Mouse (Mus musculus) intestine, embryonic 16.5 days (tissue): Measurements from ENCODE around the gene Dnmbp. TPM values are rescaled to one million over a fixed set of nuclear protein-coding genes. Genes with fewer than 3 reads are reported as not detected.

ENCODE experiments used
- ATAC-seq: fragments of 200-750 bp; cut with Nextera tagmentation; 2 replicates; pipeline ENCODE4 v1.8.0; 2017; ENCODE audit warnings: moderate TSS enrichment, moderate library complexity
- H3K27ac ChIP-seq: fragments of 300-500 bp; sonication (generic); 2 replicates; pipeline ENCODE4 v1.5.1; 2014; ENCODE audit warnings: mild to moderate bottlenecking, low read length
- H3K27me3 ChIP-seq: fragments of 300-500 bp; sonication (generic); replicated peaks from 2 replicates; pipeline ENCODE4 v1.6.1; 2014; ENCODE audit warnings: low read length, control low read depth, mixed read lengths; ENCODE audit not compliant: control insufficient read depth, insufficient read depth
- H3K36me3 ChIP-seq: fragments of 300-500 bp; sonication (generic); 2 replicates; pipeline ENCODE4 v1.6.1; 2014; ENCODE audit warnings: low read length, control low read depth; ENCODE audit not compliant: control insufficient read depth, insufficient read depth
- H3K4me1 ChIP-seq: fragments of 300-500 bp; sonication (generic); 2 replicates; pipeline ENCODE4 v1.6.1; 2014; ENCODE audit warnings: low read length, control low read depth, mixed read lengths; ENCODE audit not compliant: control insufficient read depth, insufficient read depth
- H3K4me2 ChIP-seq: fragments of 300-500 bp; sonication (generic); 2 replicates; pipeline ENCODE4 v1.6.1; 2014; ENCODE audit warnings: low read depth, low read length, control low read depth
- H3K4me3 ChIP-seq: fragments of 300-500 bp; sonication (generic); 2 replicates; pipeline ENCODE4 v1.5.1; 2014; ENCODE audit warnings: mild to moderate bottlenecking, low read length
- H3K9ac ChIP-seq: fragments of 300-500 bp; sonication (generic); 2 replicates; pipeline ENCODE4 v1.6.1; 2014; ENCODE audit warnings: low read depth, low read length
- H3K9me3 ChIP-seq: fragments of 300-500 bp; sonication (generic); 2 replicates; pipeline ENCODE4 v1.6.1; 2016; ENCODE audit warnings: low read length, control low read depth; ENCODE audit not compliant: control insufficient read depth
- WGBS: fragments of 180-500 bp; shearing (Covaris S2); extraction: QIAGEN DNeasy Blood & Tissue Kit; methylation state at CpG from one replicate; pipeline ENCODE4 v1.1.7; 2014; 5-methylcytosine and 5-hydroxymethylcytosine counted together
- polyA plus RNA-seq: library from polyadenylated mRNA; unstranded; fragments of >200 nt; fragmentation: Nextera tagmentation; extraction: Ambion mirVana; gene quantifications from 2 replicates; pipeline ENCODE4 v1.2.1, GENCODE M21; 2015

Gene Dnmbp
- polyA plus RNA-seq, 1 experiment from 2014 or later: 34.3 TPM

DNA sequence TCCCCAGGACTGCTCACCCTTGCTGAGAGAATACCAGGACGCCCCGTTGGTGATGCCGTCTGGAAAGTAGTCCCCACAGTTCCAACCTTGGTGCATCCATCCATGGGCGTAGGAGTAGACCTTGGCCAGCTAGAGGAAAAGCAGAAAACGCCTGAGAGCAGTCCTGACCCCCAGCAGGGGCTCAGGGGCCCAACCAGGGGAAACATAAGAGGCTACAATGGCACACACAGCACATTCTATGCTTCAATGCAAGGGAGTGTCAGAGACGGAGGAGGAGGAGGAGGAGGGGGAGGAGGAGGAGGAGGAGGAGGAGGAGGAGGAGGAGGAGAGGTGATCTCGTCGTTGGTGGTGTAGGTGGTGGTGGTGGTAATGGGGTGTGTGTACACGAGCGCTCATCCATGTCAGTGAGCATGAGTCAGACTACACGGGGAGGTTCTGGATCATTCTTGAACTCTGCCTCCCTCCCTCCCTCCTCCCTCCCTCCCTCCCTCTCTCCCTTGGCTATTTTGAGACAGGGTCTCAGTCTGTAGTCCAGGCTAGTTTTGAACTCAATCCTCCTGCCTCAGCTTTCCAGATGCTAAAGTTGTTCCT is 28.5 kb upstream of the Dnmbp start:
- no peak overlapping the region for H3K4me3 ChIP-seq
- no peak for ATAC-seq
- no peaks in the 10 kb centered on the region for H3K36me3 ChIP-seq
- no peak overlapping the region for H3K27ac ChIP-seq
- H3K4me1 ChIP-seq: no peaks in the 10 kb centered on the region
- 63% methylated on average over 10 of the region's 11 CpGs for WGBS
- H3K9me3 ChIP-seq: no peaks in the 10 kb centered on the region
- H3K4me2 ChIP-seq: no peak overlapping the region
- no peak overlapping the region for H3K9ac ChIP-seq
- H3K27me3 ChIP-seq: no peaks in the 10 kb centered on the region

GRCm38 (mm10) chr19:43966481-43966880 is 26.5 kb upstream of the Dnmbp start:
- H3K4me1 ChIP-seq: no peaks in the 10 kb centered on the region
- H3K27me3 ChIP-seq: no peaks in the 10 kb centered on the region
- no peak overlapping the region for H3K27ac ChIP-seq
- no peaks in the 10 kb centered on the region for H3K9me3 ChIP-seq
- ATAC-seq: no peak
- no peak overlapping the region for H3K4me2 ChIP-seq
- H3K9ac ChIP-seq: no peak overlapping the region
- no peaks in the 10 kb centered on the region for H3K36me3 ChIP-seq
- H3K4me3 ChIP-seq: no peak overlapping the region
- WGBS: 73% methylated on average over 2 of the region's 2 CpGs

DNA sequence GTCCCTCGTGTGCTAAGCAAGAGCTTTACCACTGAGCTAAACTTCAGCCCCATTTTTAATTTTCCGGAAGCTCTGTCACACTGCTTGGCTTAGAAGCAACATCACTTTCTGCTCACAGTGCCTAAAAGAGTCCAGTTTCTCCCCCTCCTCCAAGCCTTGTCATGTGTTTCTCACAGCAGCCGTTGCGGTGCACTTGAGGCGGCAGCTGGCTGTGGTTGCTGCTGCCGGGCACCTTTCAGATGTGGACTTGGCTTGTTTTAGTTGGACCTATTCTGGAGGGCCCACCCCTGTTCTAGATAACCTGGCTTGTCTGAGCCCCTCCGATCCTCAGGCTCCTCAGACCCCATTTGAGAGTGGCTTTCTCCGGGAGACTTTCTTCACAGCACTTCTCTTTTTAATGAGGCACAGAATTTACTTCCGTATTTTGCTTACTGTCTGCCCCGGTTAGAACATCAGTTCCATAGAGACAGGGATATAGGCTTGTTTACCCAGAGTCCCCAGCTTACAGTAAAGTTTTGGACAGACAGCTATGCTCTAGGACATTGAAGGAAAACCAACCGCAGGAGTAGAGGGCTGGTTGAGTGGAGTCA is 25.6 kb upstream of the Dnmbp start:
- no peak overlapping the region for H3K4me2 ChIP-seq
- H3K4me3 ChIP-seq: no peak overlapping the region
- ATAC-seq: peak; percentile 33; the same call in 1 of the 2 replicates
- H3K4me1 ChIP-seq: no peaks in the 10 kb centered on the region
- WGBS: 75% methylated on average over 11 of the region's 11 CpGs
- H3K9ac ChIP-seq: no peak overlapping the region
- no peaks in the 10 kb centered on the region for H3K36me3 ChIP-seq
- H3K9me3 ChIP-seq: no peaks in the 10 kb centered on the region
- no peaks in the 10 kb centered on the region for H3K27me3 ChIP-seq
- no peak overlapping the region for H3K27ac ChIP-seq

GRCm38 (mm10) chr19:43962795-43963194 is 22.8 kb upstream of the Dnmbp start:
- Histone ChIP-seq H3K9me3 (no peaks in the 10 kb centered on the region), H3K27ac (no peak overlapping the region), H3K36me3 (no peaks in the 10 kb centered on the region), H3K9ac (no peak overlapping the region), H3K4me1 (peaks cover 6% of the 10 kb centered on the region; the same call in 1 of the 2 replicates), H3K4me2 (no peak overlapping the region), H3K27me3 (no peaks in the 10 kb centered on the region), H3K4me3 (no peak overlapping the region)
- ATAC-seq: no peak
- WGBS: 76% methylated on average over 9 of the region's 9 CpGs

DNA sequence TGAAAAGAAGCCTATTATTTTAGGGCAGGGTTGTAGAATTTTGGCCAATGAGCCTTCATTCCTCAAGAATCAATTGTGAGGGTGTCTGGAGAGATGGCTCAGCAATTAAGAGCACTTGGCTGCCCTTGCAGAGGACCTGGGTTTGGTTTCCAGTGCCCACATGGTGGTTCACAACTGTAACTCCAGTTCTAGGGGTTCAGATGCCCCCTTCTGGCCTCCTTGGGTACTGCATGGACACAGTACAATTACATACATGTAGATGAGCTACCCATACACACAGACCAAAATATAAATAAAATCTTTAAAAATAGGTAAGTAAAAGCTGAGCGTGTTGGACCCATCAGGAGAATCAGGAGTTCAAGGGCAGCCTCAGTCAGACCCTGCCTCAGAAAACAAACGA is 21.2 kb upstream of the Dnmbp start:
- no peaks in the 10 kb centered on the region for H3K9me3 ChIP-seq
- no peak overlapping the region for H3K4me2 ChIP-seq
- H3K27me3 ChIP-seq: no peaks in the 10 kb centered on the region
- H3K27ac ChIP-seq: no peak overlapping the region
- H3K36me3 ChIP-seq: no peaks in the 10 kb centered on the region
- no peak overlapping the region for H3K9ac ChIP-seq
- 89% methylated on average over 2 of the region's 2 CpGs for WGBS
- peaks cover 8% of the 10 kb centered on the region; the same call in 1 of the 2 replicates for H3K4me1 ChIP-seq
- ATAC-seq: no peak
- no peak overlapping the region for H3K4me3 ChIP-seq

DNA sequence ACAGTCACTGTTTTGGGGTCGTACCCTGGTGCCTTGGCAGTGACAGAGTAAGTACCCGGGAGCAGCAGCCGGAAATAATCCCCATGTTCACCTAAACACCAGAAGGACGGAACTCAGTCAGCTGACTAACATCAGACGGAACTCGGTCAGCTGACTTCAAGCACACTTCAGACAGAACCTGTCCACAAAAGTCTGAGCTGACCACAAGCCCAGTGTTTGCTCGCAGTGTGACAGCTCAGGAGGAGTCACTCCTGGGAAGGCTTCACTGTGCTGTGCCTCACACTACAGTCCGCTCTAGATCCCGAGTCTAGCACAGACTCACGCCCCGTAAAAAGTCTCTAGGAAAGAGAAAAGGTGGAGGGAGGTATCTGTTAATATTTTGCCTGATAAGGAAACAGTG is 20.0 kb upstream of the Dnmbp start:
- H3K9me3 ChIP-seq: no peaks in the 10 kb centered on the region
- H3K4me2 ChIP-seq: no peak overlapping the region
- peaks cover 11% of the 10 kb centered on the region for H3K4me1 ChIP-seq
- H3K4me3 ChIP-seq: no peak overlapping the region
- H3K9ac ChIP-seq: no peak overlapping the region
- H3K27ac ChIP-seq: no peak overlapping the region
- ATAC-seq: no peak
- no peaks in the 10 kb centered on the region for H3K27me3 ChIP-seq
- 87% methylated on average over 11 of the region's 11 CpGs for WGBS
- H3K36me3 ChIP-seq: no peaks in the 10 kb centered on the region; the same call in 1 of the 2 replicates

- Histone ChIP-seq H3K4me3 (no peak overlapping the region), H3K4me2 (no peak overlapping the region), H3K36me3 (no peaks in the 10 kb centered on the region; the same call in 1 of the 2 replicates), H3K27ac (no peak overlapping the region), H3K9me3 (no peaks in the 10 kb centered on the region), H3K27me3 (no peaks in the 10 kb centered on the region), H3K9ac (no peak overlapping the region), H3K4me1 (peaks cover 11% of the 10 kb centered on the region)
- ATAC-seq: peak; percentile 50; the same call in 1 of the 2 replicates
- WGBS: 24% methylated on average over 2 of the region's 2 CpGs
These were observed 19.2 kb upstream of the Dnmbp start for GRCm38 (mm10) chr19:43959162-43959561.

DNA sequence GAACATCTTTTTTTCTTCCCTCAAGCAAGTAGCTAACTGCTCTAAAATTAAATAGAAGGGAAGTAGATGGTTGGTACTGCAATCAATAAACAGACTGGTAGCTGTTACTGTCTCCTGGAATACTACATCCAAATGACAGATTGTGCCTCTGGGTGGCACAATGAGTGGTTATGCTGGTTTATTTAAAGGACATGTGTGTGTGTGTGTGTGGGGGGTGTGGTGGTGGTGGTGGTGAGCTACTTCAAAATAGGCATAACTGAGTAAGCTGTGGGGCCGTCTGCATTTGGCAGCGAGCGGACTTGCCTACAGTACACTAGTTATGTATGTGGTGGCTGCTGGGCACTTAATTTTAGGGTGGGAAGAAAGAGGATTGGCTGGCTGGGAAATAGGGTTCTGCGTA is 17.9 kb upstream of the Dnmbp start:
- H3K27me3 ChIP-seq: no peaks in the 10 kb centered on the region
- H3K36me3 ChIP-seq: no peaks in the 10 kb centered on the region; the same call in 1 of the 2 replicates
- no peaks in the 10 kb centered on the region for H3K9me3 ChIP-seq
- no peak overlapping the region for H3K9ac ChIP-seq
- peak overlapping the region; percentile 43; the same call in 1 of the 2 replicates for H3K27ac ChIP-seq
- ATAC-seq: no peak
- no peak overlapping the region for H3K4me3 ChIP-seq
- H3K4me2 ChIP-seq: no peak overlapping the region
- 86% methylated on average over 4 of the region's 4 CpGs for WGBS
- peaks cover 11% of the 10 kb centered on the region for H3K4me1 ChIP-seq

DNA sequence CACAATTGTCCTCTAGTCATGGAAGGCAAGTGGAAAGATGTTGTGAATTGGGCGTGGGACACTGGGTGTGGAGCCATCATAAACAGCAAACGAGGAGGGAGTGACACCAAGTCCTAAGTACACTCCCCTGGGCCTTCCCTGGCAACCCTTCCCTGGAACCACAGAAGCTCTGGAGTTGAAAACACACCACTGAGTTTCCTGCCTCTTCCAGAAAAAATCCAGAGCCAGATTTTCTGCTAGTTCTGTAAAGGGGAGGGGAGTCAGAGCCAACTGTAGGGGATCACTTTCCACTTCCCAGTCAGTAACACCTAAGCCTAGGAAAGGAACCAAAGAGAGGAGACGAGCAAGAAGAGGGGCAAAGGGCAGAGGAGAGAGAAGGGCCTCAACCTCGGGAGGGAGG is 17.4 kb upstream of the Dnmbp start:
- Histone ChIP-seq H3K9me3 (no peaks in the 10 kb centered on the region), H3K9ac (no peak overlapping the region), H3K4me2 (no peak overlapping the region), H3K36me3 (no peaks in the 10 kb centered on the region; the same call in 1 of the 2 replicates), H3K27ac (peak overlapping the region; percentile 71; the same call in 1 of the 2 replicates), H3K4me1 (peaks cover 11% of the 10 kb centered on the region), H3K4me3 (no peak overlapping the region), H3K27me3 (no peaks in the 10 kb centered on the region)
- ATAC-seq: peak; percentile 87
- WGBS: 10% methylated on average over 4 of the region's 4 CpGs
